Mouse (Mus musculus): ENCODE data around the gene Alkbh4.

GRCm38 (mm10) chr5:136139393-136139792 lies 3.4 kb downstream of the Alkbh4 start:
- TF ChIP-seq E2F4 (IDR thresholded peaks at IDR 0.05; ENCODE audit: insufficient read depth) (no peak), REST (IDR thresholded peaks at IDR 0.05; ENCODE audit: insufficient read depth, insufficient read length) (no peak), CEBPB (IDR thresholded peaks at IDR 0.05; ENCODE audit: insufficient read depth, poor library complexity, severe bottlenecking) (no peak), POLR2A (IDR thresholded peaks at IDR 0.05; ENCODE audit: insufficient read length, low read depth) (no peak), MYOG (IDR thresholded peaks at IDR 0.05; ENCODE audit: control insufficient read depth in 1 of 3, insufficient read depth in 1 of 3, insufficient read length in 2 of 3, low read depth in 2 of 3) (no peak)

Data from myocyte (in vitro differentiated cells).